Mouse (Mus musculus): ENCODE data around the gene Olfr1180.
"Not testable (repeated sequence)": the region's sequence is repeated elsewhere in the genome, so short reads cannot be mapped to it uniquely, and the experiment has no call there.

The Olfr1180 gene

GRCm38 (mm10) chr2:88419051-88419450 is at the start of gene Olfr1180:
TSS of gene Olfr1180 (minus strand) at chr2:88419151.
- DNase-seq = no peak

GRCm38 (mm10) chr2:88454567-88454966 is 35.6 kb upstream of the Olfr1180 start, which contains the start of gene Olfr1183:
TSS of gene Olfr1183 (plus strand) at chr2:88454867.
- DNase-seq = not testable (repeated sequence)

- DNase-seq = no peak
Measured at GRCm38 (mm10) chr2:88449031-88449430, 30.1 kb upstream of the Olfr1180 start, which contains the start of gene Gm13757. TSS of gene Gm13757 (minus strand) at chr2:88449131.

- no peak for DNase-seq
Measured at GRCm38 (mm10) chr2:88426071-88426470, 7.1 kb upstream of the Olfr1180 start, which contains the start of gene Olfr1181. TSS of gene Olfr1181 (minus strand) at chr2:88426171.

GRCm38 (mm10) chr2:88406353-88406752 is 12.6 kb downstream of the Olfr1180 start, which contains the start of gene Olfr1179:
TSS of gene Olfr1179 (minus strand) at chr2:88406453.
- no peak for DNase-seq

GRCm38 (mm10) chr2:88386762-88387161 is 32.2 kb downstream of the Olfr1180 start, which contains the start of gene Olfr1178:
TSS of gene Olfr1178 (plus strand) at chr2:88387062.
- no peak for DNase-seq
